Mouse (Mus musculus): Measurements from ENCODE around the gene Nt5c2.

DNA sequence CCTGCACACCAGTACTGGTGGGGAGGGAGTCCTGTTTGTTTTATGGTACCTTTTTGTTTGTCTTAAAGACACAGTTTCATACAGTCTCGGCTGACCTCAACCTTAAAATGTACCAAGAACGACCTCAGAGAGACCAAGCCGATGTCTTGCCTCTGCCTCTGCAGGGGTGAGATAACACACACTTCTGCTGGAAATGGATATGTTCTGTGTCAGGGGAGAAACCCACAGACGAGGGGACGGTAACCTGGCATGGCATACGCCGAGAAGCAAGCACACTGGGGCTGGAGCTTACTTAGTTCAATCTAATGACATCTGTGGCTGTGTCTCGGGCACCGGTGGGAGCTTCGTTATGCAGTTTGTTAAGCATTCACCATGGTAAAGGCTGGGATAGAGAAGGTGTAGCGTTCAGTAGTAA lies 31.0 kb downstream of the Nt5c2 start:
- no peak; the same call in 1 of the 2 replicates for TF ChIP-seq POLR2AphosphoS5 (IDR thresholded peaks at IDR 0.05; ENCODE audit: insufficient replicate concordance, low read depth, low read length)
- no peak for TF ChIP-seq CTCF (IDR thresholded peaks at IDR 0.05; ENCODE audit: low read depth, low read length)
- no peak for TF ChIP-seq GATA2 (IDR thresholded peaks at IDR 0.05; ENCODE audit: borderline replicate concordance, low read depth, low read length)
